Mouse (Mus musculus): ENCODE measurements around the gene Btbd35f29.
"Not testable (repeated sequence)": the region's sequence is repeated elsewhere in the genome, so short reads cannot be mapped to it uniquely, and the experiment has no call there.

Gene Btbd35f29

DNA sequence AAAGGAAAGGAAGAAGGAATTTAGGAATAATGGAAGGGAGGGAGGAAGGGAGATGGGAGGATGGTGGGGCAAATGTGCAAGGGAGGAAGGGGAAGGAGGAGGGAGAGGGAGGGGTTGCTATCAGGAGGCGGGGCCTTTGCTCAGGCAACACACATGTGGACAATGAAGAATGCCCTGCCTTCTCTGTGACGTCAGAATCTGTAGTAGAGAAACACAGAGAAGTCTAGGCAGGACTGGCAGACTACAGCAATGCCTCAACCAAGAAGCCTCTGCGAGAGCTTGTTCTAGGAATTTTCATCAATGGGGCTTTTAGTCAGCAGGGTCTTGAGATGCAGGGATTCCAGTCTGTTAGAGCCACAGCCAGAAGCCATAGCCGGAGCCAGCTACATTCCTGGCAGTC lies at the start of gene Btbd35f29:
Gene Btbd35f29 (plus strand): TSS at position 301 of the 400 bp plus-strand sequence.
- not testable (repeated sequence) for DNase-seq

GRCm38 (mm10) chrX:31141416-31141815 lies 23.9 kb downstream of the Btbd35f29 start:
- DNase-seq: not testable (repeated sequence)

GRCm38 (mm10) chrX:31145144-31145543 lies 27.7 kb downstream of the Btbd35f29 start:
- DNase-seq: not testable (repeated sequence)

- not testable (repeated sequence) for DNase-seq
Observed at GRCm38 (mm10) chrX:31145835-31146234, 28.4 kb downstream of the Btbd35f29 start.

DNA sequence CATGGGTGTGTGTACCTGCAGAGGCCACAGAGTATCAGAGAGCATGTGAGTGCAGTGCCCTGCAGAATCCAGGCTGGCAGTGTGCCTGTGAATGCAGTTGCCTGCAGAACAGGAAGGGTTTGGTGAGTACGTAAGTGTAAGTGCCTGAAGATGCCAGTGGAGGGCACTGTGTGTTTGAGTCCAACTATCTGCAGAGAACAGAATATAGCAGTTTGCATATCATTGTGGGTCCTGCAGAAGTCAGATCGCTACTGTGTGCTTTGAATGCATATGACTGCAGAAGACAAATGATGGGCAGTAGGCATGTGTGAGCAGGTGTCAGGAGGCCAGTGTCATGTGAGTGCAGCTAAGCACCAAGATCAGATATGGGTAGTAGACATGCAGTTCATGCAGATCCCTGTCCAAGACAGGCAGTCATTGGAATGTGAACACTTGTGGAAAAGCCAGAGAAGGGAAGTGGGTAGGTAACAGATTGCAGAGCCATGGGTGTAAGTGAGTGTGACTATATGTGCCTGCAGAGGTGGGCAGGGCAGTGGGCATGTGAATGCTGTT lies 41.1 kb downstream of the Btbd35f29 start:
- not testable (repeated sequence) for DNase-seq

DNA sequence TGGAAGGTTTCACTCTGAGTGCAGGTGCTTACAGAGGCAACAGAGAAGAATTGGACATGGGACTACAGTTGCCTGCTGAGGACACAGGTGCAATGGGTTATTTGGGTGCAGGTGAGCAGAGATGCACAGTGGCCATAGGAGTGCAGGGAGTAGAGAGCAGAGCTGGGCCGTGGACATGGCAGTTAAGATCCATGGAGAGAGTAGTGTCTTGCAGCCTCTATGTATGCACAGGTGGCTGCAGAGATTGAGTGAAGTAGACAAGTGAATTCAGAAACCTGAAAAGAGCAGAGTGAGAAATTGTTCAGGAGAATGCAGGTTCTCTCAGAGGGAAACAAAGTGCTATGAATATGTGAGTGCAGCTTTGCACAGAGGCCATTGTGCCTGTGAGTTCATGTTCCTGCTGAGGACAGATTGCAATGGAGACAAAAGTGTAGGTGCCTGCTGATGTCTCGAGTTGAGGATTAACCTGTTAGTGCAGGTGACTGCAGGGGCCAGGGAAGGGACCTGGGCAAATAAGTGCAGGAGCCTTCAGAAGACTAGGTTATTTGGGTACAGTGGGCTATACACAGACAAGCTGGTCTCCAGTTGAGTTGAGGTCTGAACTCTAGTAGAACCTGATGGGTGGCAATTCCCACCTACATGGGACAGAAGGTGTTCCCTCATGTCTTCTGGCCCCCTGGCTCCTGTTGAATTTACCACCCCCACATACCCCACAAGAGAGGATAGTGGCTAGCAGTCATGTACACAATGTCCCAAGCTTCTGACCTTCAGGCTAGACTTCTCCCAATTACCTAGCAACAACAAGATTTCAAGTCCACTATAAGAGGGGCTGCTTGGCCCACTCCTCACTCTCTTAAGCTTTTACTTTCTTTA lies 42.2 kb downstream of the Btbd35f29 start:
- peak in 1 of 2 experiments; percentile 8 for DNase-seq

- DNase-seq: peak in 1 of 2 experiments; percentile 38
Observed at GRCm38 (mm10) chrX:31160554-31160953, 43.1 kb downstream of the Btbd35f29 start.

DNA sequence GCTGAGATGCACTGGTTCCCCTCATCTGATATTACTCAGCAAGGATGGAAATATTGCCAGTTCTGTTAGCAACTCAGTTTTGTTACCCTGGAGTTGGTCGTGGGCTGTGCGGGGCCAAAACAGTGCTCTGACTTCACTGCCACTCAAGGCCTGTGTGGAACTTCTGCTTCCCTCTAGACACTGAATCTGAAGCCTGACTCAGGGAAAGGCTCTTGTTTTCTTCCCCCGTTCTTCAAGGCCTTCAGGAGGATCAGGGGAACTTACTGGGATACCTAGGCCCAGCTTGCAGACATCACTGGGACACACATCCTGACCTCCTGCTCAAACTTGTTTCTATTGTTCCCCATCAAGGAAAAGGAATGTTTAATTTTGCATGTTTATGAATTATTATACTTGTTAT lies 45.2 kb downstream of the Btbd35f29 start:
- DNase-seq: not testable (repeated sequence)

DNA sequence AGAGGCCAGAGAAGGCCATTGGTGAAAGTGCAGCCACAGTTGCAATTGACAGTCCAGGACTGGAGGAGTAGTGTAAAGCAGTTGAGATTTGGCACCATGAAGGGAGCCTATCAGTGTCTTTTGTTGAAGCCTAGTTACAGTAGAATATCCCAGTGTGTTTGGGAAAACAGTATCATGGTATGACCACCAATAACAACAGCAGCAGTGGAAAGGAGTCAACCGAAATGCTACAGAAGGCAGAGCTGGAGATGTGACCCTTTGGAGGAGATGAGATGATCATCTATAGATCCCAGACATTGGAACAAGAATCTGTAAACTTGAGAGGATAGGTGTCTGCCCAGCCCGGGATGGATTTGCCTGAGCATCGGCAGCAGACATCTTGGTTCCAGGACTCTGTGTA lies 47.7 kb downstream of the Btbd35f29 start:
- DNase-seq: not testable (repeated sequence)
